Mouse (Mus musculus) gastrocnemius, postnatal 4 days (tissue): ENCODE data around the gene Cbx1. TPM values are rescaled to one million over a fixed set of nuclear protein-coding genes. Genes with fewer than 3 reads are reported as not detected.
"Not testable (repeated sequence)": the region's sequence is repeated elsewhere in the genome, so short reads cannot be mapped to it uniquely, and the experiment has no call there.

Experiments used
- DNase-seq, 2 experiments: peaks; one replicate each; pipeline ENCODE4 v3.0.0; 2021 to 2022; ENCODE audit warnings: low spot score in 2 of 2, mixed read lengths in 2 of 2
- microRNA-seq: library from miRNA; unstranded; fragments of <30 nt; microRNA quantifications from one replicate; pipeline ENCODE4 v1.2.0, GENCODE M21; 2021
- total RNA-seq, 2 experiments: library from RNA; stranded (reverse); gene quantifications; 2 replicates each; pipeline ENCODE4 v1.2.3; 2021

The Cbx1 gene
- total RNA-seq, 2 experiments from 2014 or later = 68.9 to 71.8 TPM

GRCm38 (mm10) chr11:96834127-96834526, 45.2 kb downstream of the Cbx1 start:
- no peak for DNase-seq

- DNase-seq = peak in 1 of 2 experiments; percentile 13
These were observed 48.4 kb downstream of the Cbx1 start for GRCm38 (mm10) chr11:96837298-96837697.

DNA sequence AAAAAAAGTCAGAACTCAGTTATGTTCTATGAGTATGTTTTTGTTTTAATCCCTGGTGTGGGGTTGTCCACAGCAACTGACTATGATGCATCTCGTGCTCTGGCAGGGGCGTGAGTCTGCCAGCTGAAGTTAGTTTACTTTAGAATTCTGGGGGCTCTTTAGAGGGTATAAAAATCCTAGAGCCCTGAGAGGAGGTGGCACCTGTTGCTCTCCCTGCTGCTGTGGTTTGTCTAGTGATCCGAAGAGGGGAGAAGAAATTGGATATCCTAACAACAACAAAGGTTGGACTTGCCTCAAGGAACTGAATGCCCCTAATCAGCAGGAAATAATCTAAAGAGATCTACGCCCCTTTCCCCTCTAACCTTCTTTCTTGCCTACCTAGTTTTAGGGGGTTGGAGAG, 49.4 kb downstream of the Cbx1 start:
- DNase-seq = no peak

- DNase-seq = no peak
These were observed 50.5 kb downstream of the Cbx1 start for GRCm38 (mm10) chr11:96839428-96839827.

DNA sequence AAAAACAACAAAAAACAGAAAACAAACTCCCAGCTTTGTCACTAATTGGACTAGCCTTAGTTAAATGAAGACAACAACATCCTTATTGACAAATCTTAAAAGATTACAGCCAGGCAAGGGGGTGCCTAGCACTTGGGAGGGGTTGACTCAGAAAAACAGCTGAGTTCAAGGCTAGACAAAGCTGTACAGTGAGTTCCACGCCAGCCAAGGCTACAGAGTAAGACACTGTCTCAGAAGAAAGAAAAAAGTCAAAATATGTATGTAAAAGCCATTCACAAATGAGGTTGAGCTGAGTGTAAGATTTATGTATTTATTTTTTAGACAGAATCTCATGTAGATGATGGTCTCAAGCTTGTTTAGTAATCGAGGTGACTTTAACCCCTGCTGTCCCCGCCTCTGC, 51.0 kb downstream of the Cbx1 start:
- no peak for DNase-seq

- DNase-seq = no peak
These were observed 51.4 kb downstream of the Cbx1 start for GRCm38 (mm10) chr11:96840290-96840689.

DNA sequence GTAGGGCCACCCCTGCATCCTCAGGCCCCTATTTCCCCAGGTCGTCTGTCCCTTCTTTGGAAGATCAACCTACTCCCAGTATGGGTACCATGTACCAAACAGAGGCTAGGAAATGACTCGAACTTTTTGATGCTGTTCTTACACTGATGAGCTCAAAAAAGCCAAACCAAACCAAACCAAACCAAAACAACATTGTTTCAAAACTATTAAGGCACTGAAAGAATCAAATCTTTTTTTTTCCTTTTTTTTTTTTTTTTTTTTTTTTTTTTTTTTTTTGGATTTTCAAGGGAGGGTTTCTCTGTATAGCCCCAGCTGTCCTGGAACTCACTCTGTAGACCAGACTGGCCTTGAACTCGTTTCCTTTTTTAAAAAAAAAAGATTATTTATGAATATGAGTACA, 54.7 kb downstream of the Cbx1 start:
- no peak for DNase-seq

DNA sequence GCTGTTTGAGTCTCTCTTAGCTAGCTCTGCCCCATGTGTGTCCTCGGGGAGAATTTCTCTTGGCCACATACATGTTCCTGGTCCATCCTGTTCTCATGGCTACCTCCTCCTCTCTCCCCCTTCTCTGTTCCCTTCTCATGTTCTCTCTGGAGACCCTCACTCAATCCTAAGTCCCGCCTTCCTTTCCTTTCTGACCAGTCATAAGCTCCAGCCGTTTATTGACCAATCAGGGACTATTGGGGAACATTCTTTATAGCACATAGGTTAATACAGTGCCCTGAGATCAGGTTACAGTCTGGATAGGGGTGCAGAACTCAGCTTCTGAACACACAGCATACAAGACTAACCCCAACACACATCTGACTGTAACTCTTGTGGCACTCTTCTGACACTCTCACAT, 58.3 kb downstream of the Cbx1 start:
- no peak for DNase-seq

DNA sequence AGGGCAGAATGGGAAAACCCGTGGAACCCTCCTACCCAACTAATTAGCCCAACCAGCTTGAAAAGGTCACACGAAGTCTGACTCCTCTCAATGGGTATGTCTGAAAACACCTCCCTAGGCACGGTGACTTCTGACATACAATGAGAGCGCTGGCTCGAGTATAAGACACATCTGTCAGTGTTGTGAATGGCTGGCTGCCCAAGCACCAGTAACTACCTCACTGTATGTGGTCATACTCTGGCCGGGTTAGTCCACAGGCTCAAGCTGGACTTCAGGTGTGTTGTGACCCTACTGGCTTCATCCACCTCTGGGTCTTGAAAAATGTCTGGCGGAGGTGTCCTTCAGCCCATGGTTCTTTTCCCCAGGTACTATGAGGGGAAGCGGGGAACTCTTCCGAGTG, 59.8 kb downstream of the Cbx1 start:
- no peak for DNase-seq

GRCm38 (mm10) chr11:96849145-96849544, 60.2 kb downstream of the Cbx1 start:
- not testable (repeated sequence) for DNase-seq

GRCm38 (mm10) chr11:96849681-96850467, 60.9 kb downstream of the Cbx1 start, which contains the start of gene Copz2:
Gene Copz2 (plus strand): TSS chr11:96849870.
- peak; percentile 62 to 71 for DNase-seq

GRCm38 (mm10) chr11:96857446-96857845, 68.5 kb downstream of the Cbx1 start:
- DNase-seq = no peak

Small RNA genes within 50 kb of the gene (microRNA-seq; reads per million reads assigned to microRNA genes)
- 601 reads per million, percentile 70 among the genes with 10 or more reads in this experiment for gene Mir152

Other genes starting within 250 kb of the Cbx1 start
- gene Snx11, start 11.6 kb upstream of the Cbx1 start, total RNA-seq = 10 to 100 TPM; 14.0 to 15.3 TPM
- gene Nfe2l1, start 40.8 kb downstream of the Cbx1 start, total RNA-seq = 100 to 1,000 TPM; 200 to 204 TPM
- gene Copz2, start 60.7 kb downstream of the Cbx1 start, total RNA-seq = 10 to 100 TPM; 71.4 to 77.1 TPM
- 10 to 100 TPM; 39.2 to 45.1 TPM for gene Cdk5rap3, start 127.4 kb downstream of the Cbx1 start, total RNA-seq
- not detected for gene Prr15l, start 139.0 kb downstream of the Cbx1 start, total RNA-seq
- gene Pnpo, start 154.9 kb downstream of the Cbx1 start, total RNA-seq = 1 to 10 TPM; 8.2 to 8.3 TPM
- gene Sp2, start 193.8 kb downstream of the Cbx1 start, total RNA-seq = 10 to 100 TPM; 15.1 to 16.5 TPM
- gene Sp6, start 224.3 kb downstream of the Cbx1 start, total RNA-seq = under 1 TPM; 0.27 to 0.34 TPM
- 10 to 100 TPM; 12.2 to 15.8 TPM for gene Scrn2, start 240.8 kb downstream of the Cbx1 start, total RNA-seq